Mouse (Mus musculus) 3T3-L1 (cell line): ENCODE measurements at regions not wholly inside any gene's neighbourhood (a gene's known extent, or its start where the extent isn't known, plus 50 kb on each side); places are given as distances from the start of the nearest gene placed in this dataset.
"Not testable (repeated sequence)": the region's sequence is repeated elsewhere in the genome, so short reads cannot be mapped to it uniquely, and the experiment has no call there.

ENCODE experiments used
- DNase-seq: peaks from one replicate; pipeline ENCODE4 v3.0.0-alpha.2; 2015; ENCODE audit warnings: low read depth, low spot score

DNA sequence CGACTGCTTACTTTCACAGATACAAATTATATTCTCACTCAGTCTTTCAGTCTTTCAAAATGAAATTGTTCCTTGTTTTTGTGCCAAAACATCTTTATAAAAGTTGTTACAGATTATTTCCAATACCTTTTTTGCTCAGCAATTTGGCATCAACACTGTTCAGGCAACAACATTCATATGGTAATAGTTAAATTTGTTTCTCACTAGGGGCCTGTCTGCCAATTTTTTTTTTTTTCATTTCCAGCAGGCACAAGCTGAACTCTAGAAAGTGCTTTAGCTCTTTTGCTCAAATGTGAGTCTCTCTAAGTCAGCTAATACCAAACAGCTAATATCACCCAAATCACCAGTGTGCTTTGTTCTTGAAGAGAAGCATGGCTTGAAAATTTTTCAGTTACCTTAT is 199.4 kb downstream of the Antxr2 start:
- peak; percentile 57 for DNase-seq

DNA sequence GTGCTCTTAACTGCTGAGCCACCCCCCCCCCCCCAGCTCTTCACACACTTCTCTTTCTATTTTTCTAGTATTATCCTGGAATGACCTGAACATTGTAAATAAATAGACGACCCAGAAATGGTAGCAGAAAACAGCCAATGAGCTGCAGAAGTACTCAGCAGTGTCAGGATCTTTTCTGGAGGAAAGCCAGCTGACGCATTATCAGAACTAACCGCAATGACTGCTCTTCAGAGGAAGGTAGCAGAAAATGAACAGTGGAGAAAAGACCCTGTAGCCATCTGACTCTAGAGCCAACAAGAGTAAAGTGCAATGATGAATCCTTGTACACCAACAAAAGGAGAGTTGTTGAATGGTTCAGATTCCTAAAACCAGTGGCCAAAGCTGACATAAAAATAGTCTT is 213.4 kb downstream of the Antxr2 start:
- DNase-seq = no peak

DNA sequence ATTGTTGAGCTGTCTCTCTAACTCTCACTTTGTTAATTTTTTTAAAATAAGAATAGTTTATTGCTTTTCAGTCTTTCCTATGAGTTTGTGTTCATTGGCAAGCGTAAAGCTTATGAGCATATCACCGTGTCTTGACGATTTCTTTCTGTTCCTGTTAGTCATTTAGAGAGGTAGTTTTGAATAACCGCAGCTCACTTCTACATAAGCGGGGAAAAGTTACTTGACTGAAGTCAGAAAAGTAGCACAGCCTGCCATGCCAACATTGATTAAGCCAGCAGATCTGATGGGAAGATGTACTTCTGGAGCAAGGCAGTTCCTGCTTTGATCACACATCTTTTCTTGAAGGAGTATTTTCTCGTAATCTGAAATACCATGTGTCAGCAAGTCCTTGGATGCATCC is 215.5 kb downstream of the Antxr2 start:
- DNase-seq = no peak

DNA sequence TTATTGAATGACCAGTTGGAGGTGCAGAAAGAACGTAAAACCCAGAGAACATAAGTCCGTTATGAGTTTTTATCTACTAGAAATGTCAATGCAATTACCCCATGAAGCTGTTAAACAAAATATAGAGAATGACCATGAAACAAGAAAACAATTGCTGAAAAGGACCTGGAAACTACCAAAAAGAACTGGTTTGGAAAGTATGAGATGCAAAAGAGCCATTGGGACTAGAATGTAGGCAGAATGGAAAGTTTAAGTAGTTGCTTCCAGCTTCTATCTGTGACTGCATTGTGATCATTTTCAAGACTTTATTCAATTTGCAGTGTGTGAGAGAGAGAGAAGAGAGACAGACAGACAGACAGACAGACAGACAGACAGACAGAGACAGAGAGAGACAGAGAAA is 216.1 kb downstream of the Antxr2 start:
- no peak for DNase-seq

DNA sequence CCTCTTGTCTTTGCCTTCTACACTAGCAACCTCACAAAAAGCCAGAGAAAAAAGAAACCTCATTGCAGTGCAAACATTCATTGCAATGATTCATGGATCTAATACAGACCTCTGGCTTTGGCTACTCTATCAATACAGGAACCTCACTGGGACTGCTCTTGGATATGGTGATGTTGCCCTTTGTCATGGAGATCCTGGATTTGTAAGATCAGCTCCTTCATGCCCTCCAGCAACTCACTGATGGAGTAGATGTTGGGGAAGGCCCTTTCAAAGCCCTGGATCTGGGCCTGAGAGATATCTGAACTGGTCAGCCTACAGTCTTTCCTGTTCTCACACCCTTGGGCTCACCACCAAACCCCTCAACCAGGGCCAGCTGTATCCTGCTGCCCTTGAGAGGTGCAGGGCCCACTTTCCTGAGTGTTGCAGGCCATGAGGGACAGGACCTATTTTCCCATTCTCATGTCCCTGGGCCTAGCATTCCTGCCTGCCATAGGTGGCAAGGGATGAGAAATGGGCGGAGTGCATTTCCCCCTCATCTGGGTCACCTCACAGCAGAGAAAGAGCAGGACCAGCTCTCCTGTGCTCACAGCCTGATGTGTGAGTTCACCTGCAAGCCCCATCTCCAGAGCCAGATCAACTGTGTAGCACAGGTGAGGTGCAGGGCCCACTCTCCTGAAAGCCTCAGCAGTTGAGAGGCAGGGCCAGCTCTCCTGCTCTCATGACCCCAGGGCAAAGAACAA is 218.1 kb downstream of the Antxr2 start:
- no peak for DNase-seq

DNA sequence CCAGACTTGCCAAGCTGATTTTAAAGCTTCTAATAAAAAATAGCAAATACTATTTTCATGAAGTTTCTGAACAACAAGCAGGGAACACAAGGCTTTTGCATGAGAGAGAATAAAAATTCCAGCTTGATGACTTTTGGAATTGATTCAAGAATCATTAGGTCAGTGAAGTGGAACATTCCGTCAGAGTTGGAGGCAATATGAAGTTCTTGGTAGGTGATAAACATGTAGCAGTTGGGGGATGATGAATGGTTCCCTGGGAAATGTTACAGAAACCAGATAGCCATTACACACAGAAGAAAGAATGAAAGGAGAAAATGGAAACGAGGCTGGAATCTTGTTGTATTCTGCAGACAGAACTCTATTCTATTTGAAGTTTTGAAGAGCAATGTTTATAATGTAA is 221.8 kb downstream of the Antxr2 start:
- no peak for DNase-seq

DNA sequence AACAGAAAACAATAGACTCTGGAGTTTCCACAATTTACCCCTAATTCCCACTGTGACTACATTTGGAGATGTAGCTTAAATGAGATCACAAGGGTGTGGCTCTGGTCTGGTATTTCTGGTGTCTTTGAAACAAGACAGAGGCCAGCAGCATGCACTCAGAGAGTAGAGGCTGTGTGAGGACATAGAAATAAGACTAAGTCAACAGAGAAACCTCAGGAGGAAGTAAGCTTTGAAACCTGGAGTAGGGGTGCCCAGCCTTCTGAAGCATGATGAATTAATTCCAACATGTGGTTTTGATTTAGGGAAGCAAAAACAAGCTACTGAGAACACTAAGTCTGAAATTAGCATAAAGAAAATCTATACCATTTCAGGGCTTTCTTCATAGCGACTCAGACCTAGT is 223.7 kb downstream of the Antxr2 start:
- DNase-seq = peak; percentile 63

DNA sequence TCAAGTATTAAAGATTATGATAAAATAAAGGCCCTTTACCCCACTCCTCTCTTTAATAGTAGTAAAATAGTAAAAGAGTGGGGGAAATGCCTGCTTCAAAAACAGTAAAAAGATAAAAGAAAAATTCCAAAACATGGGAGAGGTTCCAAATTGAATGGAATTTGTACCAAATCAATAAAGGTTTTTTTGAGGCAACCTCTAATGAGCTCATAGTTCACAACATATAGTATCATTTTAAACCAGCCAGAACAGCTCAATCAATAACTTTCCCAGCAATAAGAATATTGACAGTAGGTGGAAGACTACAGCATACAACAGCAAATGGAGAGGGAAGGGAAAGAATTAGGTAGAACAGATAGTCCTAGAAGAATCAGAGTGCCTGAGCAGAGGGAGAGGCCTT is 224.1 kb downstream of the Antxr2 start:
- no peak for DNase-seq

DNA sequence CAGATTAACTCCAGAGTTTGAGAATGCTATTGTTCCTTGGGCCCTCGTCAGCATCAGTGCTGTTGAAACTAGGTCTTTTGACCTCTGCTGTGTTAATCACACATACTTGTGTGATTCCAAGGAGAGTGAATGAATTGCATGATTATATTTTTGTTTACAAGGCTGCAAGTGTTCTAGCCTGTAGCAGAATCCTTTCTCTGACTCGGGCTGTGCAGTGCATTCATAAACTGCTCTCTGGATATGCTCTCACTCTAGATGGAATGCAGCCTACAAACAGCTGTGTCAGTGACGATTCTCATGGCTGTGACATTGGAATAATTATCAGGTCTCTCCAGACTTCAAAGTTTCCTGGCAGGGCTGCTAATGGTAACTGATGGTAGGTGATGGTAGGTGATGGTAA is 230.8 kb downstream of the Antxr2 start:
- DNase-seq = no peak

DNA sequence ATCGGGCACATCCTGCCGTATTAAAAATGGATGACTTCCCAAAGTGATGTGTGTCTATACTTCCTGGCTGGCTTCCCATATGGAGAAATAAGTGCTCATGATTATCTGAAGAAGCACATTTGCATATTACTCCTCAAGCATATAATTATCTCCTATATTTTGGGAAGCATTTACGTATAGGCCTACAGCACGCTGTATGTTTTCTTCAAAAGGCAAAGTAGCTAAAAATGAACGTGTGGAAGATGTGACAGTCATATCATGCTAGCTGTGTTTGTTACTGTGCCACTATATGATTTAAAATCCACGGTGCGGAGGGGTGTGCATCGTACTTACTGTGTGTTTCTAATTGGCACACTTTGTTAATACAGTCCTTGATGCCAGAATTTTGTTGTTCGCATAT is 242.7 kb downstream of the Antxr2 start:
- DNase-seq = no peak

DNA sequence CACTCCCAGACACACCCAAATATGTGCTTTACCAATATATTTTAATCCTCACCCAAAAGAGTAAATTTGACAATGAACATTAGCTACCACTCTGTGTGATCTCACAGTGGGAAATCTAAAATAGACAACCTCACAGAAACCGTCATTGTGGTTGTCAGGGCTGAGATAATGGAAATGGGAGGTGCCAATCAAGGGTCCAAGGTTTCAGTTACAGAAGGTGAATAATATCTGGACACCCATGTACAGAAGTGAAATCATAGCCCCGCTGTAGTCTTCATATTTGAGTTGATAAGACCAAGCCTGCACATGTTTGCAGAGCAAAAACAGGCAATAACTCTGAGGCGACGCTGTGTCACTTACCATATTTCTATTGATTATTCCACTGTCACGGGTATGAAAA is 243.8 kb downstream of the Antxr2 start:
- DNase-seq = no peak

DNA sequence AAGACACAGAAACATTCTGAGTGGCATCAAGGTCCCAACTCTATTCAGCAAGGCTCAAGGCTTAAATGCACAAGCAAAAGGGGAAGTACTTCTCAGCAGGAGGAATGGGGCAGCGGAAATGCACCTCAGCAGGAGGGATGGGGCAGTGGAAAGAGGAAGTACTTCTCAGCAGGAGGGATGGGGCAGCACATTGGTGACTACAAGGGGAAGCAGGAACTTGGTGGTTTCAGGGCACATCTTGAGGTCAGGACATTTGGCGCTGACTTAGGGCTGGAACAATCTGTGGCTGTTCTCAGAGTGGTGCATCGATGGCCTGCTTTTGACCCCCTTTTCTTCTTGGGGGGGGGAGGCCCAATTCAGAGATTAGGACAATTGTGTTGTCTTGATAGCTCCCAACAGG is 255.7 kb downstream of the Antxr2 start:
- DNase-seq = not testable (repeated sequence)

DNA sequence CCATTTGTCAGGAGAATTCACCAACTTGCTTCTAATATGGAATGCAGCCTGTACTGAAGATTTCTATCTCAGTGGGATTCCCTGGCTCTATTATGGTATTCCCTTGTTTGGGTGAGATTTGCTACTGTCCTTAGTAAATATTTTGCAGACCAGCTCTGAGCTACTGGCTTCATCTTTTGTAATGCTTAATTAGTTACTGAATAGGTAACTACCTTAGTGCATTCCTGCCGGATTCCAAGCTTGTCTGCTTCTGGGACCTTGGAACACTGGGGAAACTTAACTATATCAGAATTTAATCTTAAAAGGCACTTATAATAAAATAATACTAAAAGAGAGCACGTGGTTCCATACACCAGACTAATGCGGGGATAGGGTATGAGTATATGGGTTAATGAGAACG is 257.4 kb downstream of the Antxr2 start:
- not testable (repeated sequence) for DNase-seq

DNA sequence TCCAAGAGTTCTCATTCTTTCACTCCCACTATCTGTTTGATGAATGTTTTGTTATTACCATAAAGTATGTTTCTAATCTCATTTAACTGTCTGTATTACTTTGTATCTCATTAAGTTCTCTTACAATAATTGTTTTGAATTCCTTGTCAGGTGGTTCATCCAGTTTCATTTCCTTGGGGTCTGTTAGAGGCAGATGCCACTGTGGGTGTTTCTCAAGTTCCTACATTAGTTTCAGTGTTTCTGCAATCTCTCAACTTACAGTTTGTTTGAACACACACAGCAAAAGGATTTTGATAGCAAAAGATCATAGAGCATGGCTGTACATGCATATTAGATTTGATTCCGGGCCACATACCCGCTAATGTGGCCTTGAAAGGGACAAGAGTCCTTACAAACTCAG is 280.5 kb upstream of the Gk2 start:
- no peak for DNase-seq

DNA sequence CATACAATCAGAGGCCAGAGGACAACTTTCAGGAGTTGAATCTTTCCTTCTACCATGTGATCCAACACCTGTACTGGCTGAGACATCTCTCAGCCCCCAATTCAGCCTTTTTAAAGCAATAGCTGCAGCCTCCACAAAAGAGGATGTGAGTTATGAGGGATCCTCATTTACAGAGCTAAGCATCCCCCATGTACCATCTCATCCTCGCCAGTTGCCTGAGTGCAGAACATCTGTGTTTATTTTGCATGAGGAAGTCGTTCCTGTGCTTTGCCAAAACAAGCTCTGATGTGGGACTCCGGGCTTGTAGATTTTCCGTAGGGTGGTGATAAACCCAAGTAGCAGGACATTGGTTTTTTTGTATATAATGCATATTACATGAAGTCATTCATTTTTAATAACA is 274.1 kb upstream of the Gk2 start:
- no peak for DNase-seq

DNA sequence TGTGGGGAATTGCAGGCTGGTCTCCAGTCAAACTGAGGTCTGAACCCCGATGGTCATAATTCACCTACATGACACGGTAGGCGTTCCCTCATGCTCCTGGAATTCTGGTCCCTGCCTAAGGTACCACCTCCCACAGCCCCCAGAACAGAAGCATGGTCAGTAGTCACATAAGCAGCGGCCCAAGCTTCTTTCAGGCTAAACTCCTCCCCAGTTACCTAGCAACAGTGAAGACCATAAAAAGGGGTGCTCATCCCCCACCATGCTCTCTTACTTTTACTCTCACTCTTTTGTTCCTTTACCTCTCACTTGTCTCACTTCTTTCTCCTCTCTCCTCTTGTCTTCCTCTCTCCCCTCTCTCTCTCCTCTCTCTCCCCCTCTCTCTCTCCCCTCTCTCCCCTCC is 262.5 kb upstream of the Gk2 start:
- DNase-seq = not testable (repeated sequence)

DNA sequence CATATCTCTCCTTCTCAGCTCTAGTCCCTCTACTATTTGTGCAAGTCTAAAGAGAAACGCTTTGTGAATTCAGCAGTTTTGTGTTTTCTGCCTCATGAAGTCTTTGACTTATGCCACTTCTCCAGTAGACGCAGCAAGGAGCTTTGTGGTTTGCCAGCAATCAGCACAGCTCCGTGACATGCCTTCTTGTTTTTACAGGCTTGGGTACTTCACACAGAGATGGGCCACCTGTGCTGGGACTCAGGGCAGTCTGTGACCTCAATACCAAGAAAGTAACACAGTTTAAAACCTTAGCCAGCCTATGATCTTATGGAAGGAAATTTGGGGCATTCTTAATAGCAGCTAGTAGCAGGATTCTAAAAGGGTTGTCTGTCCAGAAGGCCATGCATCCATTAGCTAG is 248.4 kb upstream of the Gk2 start:
- no peak for DNase-seq

DNA sequence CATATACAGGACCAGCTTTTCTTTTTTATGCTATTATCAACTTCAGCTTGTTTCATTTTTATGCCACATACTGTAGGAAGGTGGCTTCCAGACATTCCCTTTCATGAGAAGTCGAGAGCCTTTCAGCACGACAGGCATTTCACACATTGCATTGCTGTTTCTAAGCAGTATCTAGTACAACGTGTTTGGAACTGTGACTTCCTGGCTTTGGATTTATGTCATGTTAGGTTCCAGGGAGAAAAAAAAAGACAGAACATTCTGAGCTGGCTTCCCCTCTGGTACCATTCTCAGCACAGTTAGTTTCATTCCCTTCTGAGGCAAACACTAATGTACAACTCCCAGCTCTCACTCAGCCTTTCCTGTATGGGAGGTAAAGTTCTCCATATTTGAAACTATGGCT is 243.7 kb upstream of the Gk2 start:
- no peak for DNase-seq

DNA sequence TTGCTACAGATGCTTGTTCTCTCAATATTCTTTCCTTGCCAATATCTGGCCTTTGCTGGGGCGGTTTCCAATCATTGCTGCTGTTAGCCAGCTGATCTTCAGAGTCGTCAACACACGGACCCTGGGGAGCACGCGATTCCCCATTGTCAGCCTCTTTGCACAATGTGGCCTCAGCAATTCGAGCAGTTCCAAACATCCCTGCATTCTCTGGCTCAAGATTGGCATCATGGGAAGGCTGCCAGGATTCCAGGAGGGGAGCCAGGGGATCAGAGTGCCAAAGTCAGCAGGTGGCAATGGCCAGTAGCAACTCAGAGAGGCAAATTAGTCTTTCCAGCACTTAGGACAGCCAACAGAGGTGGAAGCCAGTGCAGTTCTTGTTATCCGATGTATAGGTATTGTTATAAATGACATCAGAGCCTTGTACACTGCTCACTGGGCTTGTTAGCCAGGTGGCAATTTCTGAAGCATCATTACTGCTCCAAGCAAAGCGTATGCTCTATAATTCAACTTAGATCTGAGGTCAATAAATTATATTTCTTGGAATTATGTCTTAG is 240.8 kb upstream of the Gk2 start:
- DNase-seq = peak; percentile 10

DNA sequence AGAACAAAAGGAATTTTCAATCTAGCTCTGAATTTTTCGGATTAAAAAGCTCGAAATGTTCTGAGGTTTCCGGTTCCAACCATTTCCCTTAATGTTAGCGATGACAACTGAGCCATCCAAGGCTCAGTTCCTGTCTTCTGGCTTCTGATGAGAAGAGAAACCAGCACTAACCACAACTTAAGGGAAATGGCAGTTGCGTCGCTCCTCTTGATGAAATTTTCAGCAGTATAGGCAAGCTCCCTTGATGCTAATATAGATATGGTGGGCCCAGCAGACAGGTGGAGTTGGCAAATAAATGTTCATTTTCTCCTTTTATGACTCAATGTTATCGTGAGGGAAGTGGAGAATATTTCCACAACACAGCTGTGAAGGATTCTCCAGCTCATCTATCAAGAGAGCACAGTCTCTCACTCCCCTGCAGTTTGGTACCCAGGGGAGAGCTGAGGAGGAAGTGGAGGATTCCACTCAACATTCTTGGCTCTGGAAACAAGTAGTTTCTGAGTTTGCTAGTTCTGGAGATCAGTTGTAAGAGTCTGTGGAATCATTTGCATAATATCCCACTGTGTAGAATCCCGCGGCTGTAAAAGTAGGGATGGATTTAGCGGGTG is 236.6 kb upstream of the Gk2 start:
- peak; percentile 5 for DNase-seq

DNA sequence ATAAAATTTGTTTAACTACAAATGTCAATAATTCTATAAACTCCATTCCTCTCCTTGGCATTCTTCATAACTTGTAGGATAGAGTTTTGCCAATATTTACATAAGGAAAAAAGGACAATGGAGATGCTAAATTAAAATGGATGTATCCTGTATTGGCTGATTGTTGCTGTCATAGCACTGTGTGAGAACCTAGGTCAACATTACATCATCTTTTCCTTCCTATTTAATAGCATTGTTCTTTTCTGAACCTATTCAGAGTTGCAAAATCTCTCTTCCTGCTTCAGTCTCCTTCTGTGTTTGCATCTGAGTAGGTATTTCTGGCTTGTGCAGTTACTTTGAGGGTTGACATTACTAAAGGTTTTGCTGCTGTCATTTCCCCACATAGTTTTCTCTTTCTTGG is 228.6 kb upstream of the Gk2 start:
- no peak for DNase-seq

DNA sequence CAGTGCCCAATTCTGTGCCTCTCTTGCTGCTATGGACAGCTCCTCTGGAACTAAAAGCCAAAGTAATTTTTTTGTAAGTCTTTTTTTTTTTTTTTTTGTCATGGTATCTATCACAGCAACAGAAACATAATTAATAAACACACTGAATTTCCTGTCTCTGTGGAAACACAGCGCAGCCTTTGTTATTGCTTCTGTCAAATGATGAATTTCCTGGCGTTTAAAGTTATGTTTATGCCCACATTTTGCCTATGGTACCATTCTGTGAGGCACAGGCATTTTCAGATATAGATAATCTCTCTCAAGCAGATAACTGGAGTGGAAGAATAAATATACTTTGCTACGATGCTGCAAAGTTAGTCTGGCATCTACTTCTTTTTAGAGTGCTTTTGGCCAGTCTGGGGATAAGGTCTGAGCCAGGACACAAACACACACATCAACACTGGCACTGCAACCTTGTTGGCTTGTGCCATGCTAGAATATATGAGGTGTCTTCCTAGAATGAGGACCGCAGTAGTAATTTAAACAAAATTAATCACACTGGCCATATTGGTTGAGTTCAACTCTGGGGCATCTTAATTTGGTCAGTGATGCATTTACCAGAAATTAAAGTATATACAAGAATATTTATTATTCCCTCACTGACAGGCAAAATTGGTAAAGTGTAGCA is 227.9 kb upstream of the Gk2 start:
- no peak for DNase-seq

DNA sequence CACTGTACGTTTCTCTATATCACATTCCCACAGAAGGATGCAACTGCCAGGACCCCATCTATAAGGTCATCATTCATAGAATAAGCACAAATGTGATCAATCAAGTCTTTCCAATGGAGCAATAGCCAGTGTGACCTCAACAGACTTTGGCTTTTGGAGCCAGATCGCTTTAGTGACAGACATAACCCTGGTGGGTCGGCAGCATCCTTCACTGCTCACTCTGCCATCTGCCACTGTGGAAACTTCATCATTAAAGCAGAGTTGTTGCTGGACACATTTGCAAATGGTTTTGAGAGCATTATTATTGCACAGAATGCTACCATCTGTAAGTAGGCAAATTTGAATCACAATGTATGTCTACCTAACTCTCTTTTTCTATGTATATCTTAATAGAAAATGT is 212.9 kb upstream of the Gk2 start:
- no peak for DNase-seq
